ENCODE assay signal across 9 mouse cellular contexts in the genomic region with DNA sequence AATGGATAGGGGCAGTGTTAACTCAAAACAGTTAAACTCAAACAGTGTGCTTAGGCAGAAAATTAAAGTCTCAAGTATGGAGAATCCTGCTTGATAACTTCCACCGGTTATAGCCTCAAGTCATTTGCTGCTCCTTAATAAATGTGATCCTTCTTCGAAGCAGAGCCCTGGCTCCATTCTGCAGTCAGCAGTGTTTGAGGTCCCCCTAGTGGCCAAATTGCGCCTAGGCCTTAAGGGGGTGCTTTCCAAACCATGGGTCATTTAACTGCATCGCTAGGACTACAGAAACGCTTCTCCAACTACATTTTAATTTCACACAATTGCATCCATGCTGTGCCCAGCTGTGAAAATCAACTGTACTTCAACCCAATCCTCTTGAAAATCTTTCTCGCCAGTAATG. TPM values are rescaled to one million over a fixed set of nuclear protein-coding genes. Genes with fewer than 3 reads are reported as not detected.
DNase-seq lines count a peak whose midpoint lies in the region; ATAC-seq and TF ChIP-seq lines count a peak whose summit lies in the region.
"Had no signal": no experiment of that assay in that cellular context is flagged by ENCODE, and none has a peak within 500 bp of the region (broad histone marks: within the 10 kb centered on the region; RNA-seq: fewer than 3 reads in every experiment).

No protein-coding gene starts in this region.

- intact Hi-C loops in heart, postnatal 25 days (cut with DNase I), result loop anchor here (1.0 to 10.0 kb wide), 3 partner anchors 160 to 306 kb away; no protein-coding TSS in a partner anchor

- DNase-seq in CH12.LX (ENCODE audit: extremely low read depth), result peak; percentile 33
- DNase-seq in brain, adult 2 months (ENCODE audit: low read depth, low spot score), result peak; percentile 89
- DNase-seq in fibroblast of lung, adult 2 months (ENCODE audit: low read depth), result peak; percentile 15
- peak; percentile 26 for DNase-seq in heart, postnatal 25 days (ENCODE audit: low spot score)
- DNase-seq in kidney, postnatal 4 days, result peak; percentile 92
- peak; percentile 9 to 19 (median 16) for DNase-seq in liver, embryonic 14.5 days (ENCODE audit: low read depth in 3 of 3, low spot score in 3 of 3)
- DNase-seq in thymus, adult 2 months, result peak; percentile 50

- no peaks in the 10 kb centered on the region for H3K36me3 ChIP-seq in CH12.LX (replicated peaks in 1 of 2; ENCODE audit: control insufficient read depth in 1 of 2, insufficient read depth in 1 of 2, low read length in 1 of 2)
- H3K36me3 ChIP-seq in liver, embryonic 14.5 days (replicated peaks; ENCODE audit: control insufficient read depth, insufficient read depth, low read depth), result no peaks in the 10 kb centered on the region
- H3K36me3 ChIP-seq in neural tube, embryonic 14.5 days (ENCODE audit: control insufficient read depth, insufficient read depth, low read length), result no peaks in the 10 kb centered on the region
- H3K36me3 ChIP-seq in thymus, adult 2 months (ENCODE audit: control insufficient read depth, insufficient read depth, low read length), result no peaks in the 10 kb centered on the region
- H3K36me3 ChIP-seq: embryonic facial prominence, embryonic 15.5 days had no signal

- H3K4me3 ChIP-seq in CH12.LX (replicated peaks in 1 of 3; ENCODE audit: low read depth in 2 of 3, low read length in 2 of 3, poor library complexity in 1 of 3), result no peak overlapping the region
- no peak overlapping the region for H3K4me3 ChIP-seq in liver, embryonic 14.5 days (ENCODE audit: insufficient read depth in 1 of 2, low read depth in 2 of 2, low read length in 2 of 2)
- no peak overlapping the region for H3K4me3 ChIP-seq in neural tube, embryonic 14.5 days (ENCODE audit: low read depth, low read length)
- no peak overlapping the region for H3K4me3 ChIP-seq in thymus, adult 2 months (ENCODE audit: control insufficient read depth, insufficient read depth, low read length)
- H3K4me3 ChIP-seq: embryonic facial prominence, embryonic 15.5 days had no signal

- no peak overlapping the region for H3K9ac ChIP-seq in CH12.LX (ENCODE audit: insufficient read depth, low read depth)
- H3K9ac ChIP-seq in liver, embryonic 14.5 days (replicated peaks), result no peak overlapping the region
- no peak overlapping the region for H3K9ac ChIP-seq in neural tube, embryonic 14.5 days (replicated peaks; ENCODE audit: low read depth, low read length)
- H3K9ac ChIP-seq: embryonic facial prominence, embryonic 15.5 days had no signal

- no peak for TF ChIP-seq POLR2A in CH12.LX (IDR thresholded peaks at IDR 0.05; ENCODE audit: low read depth, low read length)
- no peak for TF ChIP-seq POLR2A in thymus, adult 2 months (IDR thresholded peaks at IDR 0.05; ENCODE audit: control insufficient read depth, extremely low read depth, insufficient read depth, low read length, poor library complexity)

- in situ Hi-C loops in CH12.LX (cut with MboI; ENCODE audit: low pct_ligation_motif_present, low pct_unique_long_range_greater_than_20kb, low sequenced_read_pairs), result no loop called here

- no peaks in the 10 kb centered on the region for H3K4me1 ChIP-seq in CH12.LX (ENCODE audit: control insufficient read depth in 1 of 2, insufficient read depth in 2 of 2)
- H3K4me1 ChIP-seq in liver, embryonic 14.5 days (replicated peaks; ENCODE audit: control insufficient read depth in 2 of 2, insufficient read depth in 2 of 2, low read length in 1 of 2), result no peaks in the 10 kb centered on the region
- H3K4me1 ChIP-seq in neural tube, embryonic 14.5 days (ENCODE audit: control insufficient read depth, insufficient read depth, low read length), result 0 out of 2 replicates have a peak, but pooled peaks cover 2% of the 10 kb centered on the region
- no peaks in the 10 kb centered on the region for H3K4me1 ChIP-seq in thymus, adult 2 months (replicated peaks; ENCODE audit: control insufficient read depth, insufficient read depth, low read length)
- H3K4me1 ChIP-seq: embryonic facial prominence, embryonic 15.5 days had no signal

- WGBS in liver, embryonic 14.5 days (ENCODE audit: insufficient replicate concordance), result 11% methylated on average over 6 of the region's 6 CpGs
- 3% methylated on average over 6 of the region's 6 CpGs for WGBS in neural tube, embryonic 14.5 days
- WGBS in thymus, adult 2 months, result 8% methylated on average over 6 of the region's 6 CpGs

- H3K27me3 ChIP-seq in CH12.LX (replicated peaks), result peaks cover under 1% of the 10 kb centered on the region
- no peaks in the 10 kb centered on the region for H3K27me3 ChIP-seq in liver, embryonic 14.5 days (ENCODE audit: control insufficient read depth, insufficient read depth, low read length)
- H3K27me3 ChIP-seq in neural tube, embryonic 14.5 days (ENCODE audit: control insufficient read depth, insufficient read depth, low read length), result no peaks in the 10 kb centered on the region
- no peaks in the 10 kb centered on the region for H3K27me3 ChIP-seq in thymus, adult 2 months (ENCODE audit: control insufficient read depth, insufficient read depth, low read length)

- TF ChIP-seq CTCF in CH12.LX (conservative IDR thresholded peaks at IDR 0.05 in 1 of 2, IDR thresholded peaks at IDR 0.05 in 1 of 2; ENCODE audit: low read depth in 2 of 2, low read length in 2 of 2), result peak; percentile 43 to 45
- peak; percentile 83 for TF ChIP-seq CTCF in liver, embryonic 14.5 days (IDR thresholded peaks at IDR 0.05; ENCODE audit: low read depth)
- no peak for TF ChIP-seq CTCF in thymus, adult 2 months (IDR thresholded peaks at IDR 0.05; ENCODE audit: borderline replicate concordance, control insufficient read depth, extremely low read depth, insufficient read depth, low read length, poor library complexity)

- H3K4me2 ChIP-seq in CH12.LX (ENCODE audit: insufficient read depth, low read depth, poor library complexity, severe bottlenecking), result no peak overlapping the region
- no peak overlapping the region for H3K4me2 ChIP-seq in liver, embryonic 14.5 days (ENCODE audit: low read depth)
- H3K4me2 ChIP-seq in neural tube, embryonic 14.5 days (ENCODE audit: low read depth, low read length), result no peak overlapping the region
- H3K4me2 ChIP-seq: embryonic facial prominence, embryonic 15.5 days had no signal

- peaks cover 39% of the 10 kb centered on the region for H3K9me3 ChIP-seq in CH12.LX (replicated peaks; ENCODE audit: low read length)
- no peaks in the 10 kb centered on the region for H3K9me3 ChIP-seq in liver, embryonic 14.5 days (ENCODE audit: control insufficient read depth, low read length)
- no peaks in the 10 kb centered on the region for H3K9me3 ChIP-seq in neural tube, embryonic 14.5 days (ENCODE audit: control insufficient read depth, low read length)
- H3K9me3 ChIP-seq: embryonic facial prominence, embryonic 15.5 days had no signal

- no peaks in the 10 kb centered on the region for H3K79me2 ChIP-seq in CH12.LX (replicated peaks; ENCODE audit: control insufficient read depth, extremely low read depth, insufficient read depth, poor library complexity, severe bottlenecking)

- no peak for ATAC-seq in liver, embryonic 14.5 days (ENCODE audit: insufficient read depth)
- peak; percentile 81; the same call in 1 of the 2 replicates for ATAC-seq in neural tube, embryonic 14.5 days (ENCODE audit: low read depth)

- TF ChIP-seq EP300 in CH12.LX (IDR thresholded peaks at IDR 0.05; ENCODE audit: low read length), result no peak
- TF ChIP-seq EP300 in liver, embryonic 14.5 days (IDR thresholded peaks at IDR 0.05; ENCODE audit: low read depth), result no peak

- peak; percentile 39 for TF ChIP-seq RAD21 in CH12.LX (IDR thresholded peaks at IDR 0.05; ENCODE audit: low read depth, low read length)

- dilution Hi-C loops in CH12.LX (cut with MboI; ENCODE audit: extremely low pct_ligation_motif_present, extremely low pct_unique_long_range_greater_than_20kb, low sequenced_read_pairs), result no loop called here

- no peak overlapping the region for H3K27ac ChIP-seq in CH12.LX (ENCODE audit: insufficient read depth, low read depth)
- H3K27ac ChIP-seq in liver, embryonic 14.5 days, result no peak overlapping the region
- no peak overlapping the region for H3K27ac ChIP-seq in neural tube, embryonic 14.5 days (ENCODE audit: low read depth, low read length)
- no peak overlapping the region for H3K27ac ChIP-seq in thymus, adult 2 months (ENCODE audit: control insufficient read depth, insufficient read depth, low read length)
- H3K27ac ChIP-seq: embryonic facial prominence, embryonic 15.5 days had no signal

TF ChIP-seq in CH12.LX, 34 proteins besides CTCF, POLR2A, EP300 and RAD21:
- TF ChIP-seq SMC3 (IDR thresholded peaks at IDR 0.05; ENCODE audit: low read depth, low read length), result peak; percentile 5; the same call in 1 of the 2 replicates
- no peak for TF ChIP-seq HCFC1 (IDR thresholded peaks at IDR 0.05; ENCODE audit: low read depth, low read length)

RNA-seq across cellular contexts. Expression of a gene that starts 2.4 kb away (rescaled TPM):
- total RNA-seq in CH12.LX (2012; rRNA removed) (not detected in 2 replicates), CH12.LX (2014; rRNA removed) (not detected in 2 replicates)
- polyA plus RNA-seq in CH12.LX (2012; ENCODE audit: insufficient read length, low read depth), result not detected in 2 replicates
- total RNA-seq in heart, postnatal 25 days (2021), result not detected
- polyA plus RNA-seq in liver, embryonic 14.5 days (2012; rRNA removed), result 0.06 TPM in 1 of 2 replicates, not detected in the other
- not detected in 2 replicates for polyA plus RNA-seq in liver, embryonic 14.5 days (2014; fragmentation: Nextera tagmentation; extraction: Ambion mirVana)
- polyA plus RNA-seq in neural tube, embryonic 14.5 days (2014; fragmentation: Nextera tagmentation; extraction: Ambion mirVana), result 0.89 and 1.4 TPM in 2 replicates
- 0.13 and 0.26 TPM in 2 replicates for polyA plus RNA-seq in thymus, adult 2 months (2012; rRNA removed)

Comparison
In these comparisons a context has a peak if more than half of its experiments do, and no peak if none do; other contexts are left out.
1. DNase-seq: peak in every context shown above with its lines; median percentile 92 in kidney, postnatal 4 days; 89 in brain, adult 2 months; 50 in thymus, adult 2 months; 33 in CH12.LX; 26 in heart, postnatal 25 days; 16 in liver, embryonic 14.5 days; 15 in fibroblast of lung, adult 2 months.